Mouse (Mus musculus) kidney, adult 8-10 months (tissue): ENCODE data around the gene Smc1b.
"Not testable (repeated sequence)": the region's sequence is repeated elsewhere in the genome, so short reads cannot be mapped to it uniquely, and the experiment has no call there.

ENCODE experiments used
- DNase-seq, 2 experiments: peaks; one replicate each; pipeline ENCODE4 v3.0.0; 2022

Gene Smc1b

GRCm38 (mm10) chr15:85085641-85086040, 46.1 kb downstream of the Smc1b start:
- DNase-seq = no peak

- peak in 1 of 2 experiments; percentile 27 for DNase-seq
Observed at GRCm38 (mm10) chr15:85072651-85073050, 59.1 kb downstream of the Smc1b start.

- DNase-seq = peak; percentile 39 to 58
Observed at GRCm38 (mm10) chr15:85070561-85070960, 61.2 kb downstream of the Smc1b start.

- no peak for DNase-seq
Observed at GRCm38 (mm10) chr15:85063421-85063820, 68.3 kb downstream of the Smc1b start.

- DNase-seq = no peak
Observed at GRCm38 (mm10) chr15:85055186-85055585, 76.6 kb downstream of the Smc1b start.

- no peak for DNase-seq
Observed at GRCm38 (mm10) chr15:85054098-85054497, 77.7 kb downstream of the Smc1b start.

- no peak for DNase-seq
Observed at GRCm38 (mm10) chr15:85049758-85050157, 82.0 kb downstream of the Smc1b start.

GRCm38 (mm10) chr15:85047865-85048264, 83.9 kb downstream of the Smc1b start:
- DNase-seq = no peak

GRCm38 (mm10) chr15:85046230-85046950, 85.4 kb downstream of the Smc1b start:
- DNase-seq = no peak

GRCm38 (mm10) chr15:85043761-85044160, 88.0 kb downstream of the Smc1b start:
- DNase-seq = no peak

GRCm38 (mm10) chr15:85043116-85043515, 88.6 kb downstream of the Smc1b start:
- DNase-seq = no peak

- peak; percentile 33 to 49 for DNase-seq
Observed at GRCm38 (mm10) chr15:85042361-85042954, 89.3 kb downstream of the Smc1b start.

GRCm38 (mm10) chr15:85041546-85042225, 90.1 kb downstream of the Smc1b start:
- DNase-seq = no peak

- DNase-seq = no peak
Observed at GRCm38 (mm10) chr15:85037343-85037690, 94.4 kb downstream of the Smc1b start.

GRCm38 (mm10) chr15:85036566-85037342, 95.0 kb downstream of the Smc1b start:
- DNase-seq = peak; percentile 96 to 99

- peak; percentile 36 to 49 for DNase-seq
Observed at GRCm38 (mm10) chr15:85033916-85034315, 97.8 kb downstream of the Smc1b start.

- peak; percentile 31 to 41 for DNase-seq
Observed at GRCm38 (mm10) chr15:85031866-85032265, 99.9 kb downstream of the Smc1b start.

- not testable (repeated sequence) for DNase-seq
Observed at GRCm38 (mm10) chr15:85030643-85031042, 101.1 kb downstream of the Smc1b start.

- not testable (repeated sequence) for DNase-seq
Observed at GRCm38 (mm10) chr15:85028648-85029047, 103.1 kb downstream of the Smc1b start, which contains the start of gene Fam118a. Gene Fam118a, plus strand, starts transcription at chr15:85028948.

GRCm38 (mm10) chr15:85027740-85028139, 104.0 kb downstream of the Smc1b start:
- no peak for DNase-seq

GRCm38 (mm10) chr15:85026197-85026596, 105.6 kb downstream of the Smc1b start:
- no peak for DNase-seq

- DNase-seq = no peak
Observed at GRCm38 (mm10) chr15:85022211-85022610, 109.6 kb downstream of the Smc1b start.
